Mouse (Mus musculus) left cerebral cortex, postnatal 10 days (tissue): ENCODE results near the gene Ncaph2. TPM values are rescaled to one million over a fixed set of nuclear protein-coding genes. Genes with fewer than 3 reads are reported as not detected.

ENCODE experiments used
- DNase-seq, 2 experiments: peaks; one replicate each; pipeline ENCODE4 v3.0.0; 2021 to 2022; ENCODE audit warnings: low spot score in 2 of 2, mixed read lengths in 1 of 2; ENCODE audit errors: extremely low spot score in 1 of 2
- intact Hi-C: fragments of 180-260 bp; cut with DNase I; formaldehyde crosslinking; loops from one replicate; pipeline ENCODE4 v1.15.1; 2025
- total RNA-seq, 2 experiments: library from RNA; stranded (reverse); gene quantifications; 2 replicates each; pipeline ENCODE4 v1.2.3; 2021

Ncaph2 gene
- total RNA-seq, 2 experiments from 2014 or later: 88.3 to 93.1 TPM

- intact Hi-C loops: no loop called here
- DNase-seq: no peak
Observed at GRCm38 (mm10) chr15:89376040-89376439, 20.5 kb downstream of the Ncaph2 start.

DNA sequence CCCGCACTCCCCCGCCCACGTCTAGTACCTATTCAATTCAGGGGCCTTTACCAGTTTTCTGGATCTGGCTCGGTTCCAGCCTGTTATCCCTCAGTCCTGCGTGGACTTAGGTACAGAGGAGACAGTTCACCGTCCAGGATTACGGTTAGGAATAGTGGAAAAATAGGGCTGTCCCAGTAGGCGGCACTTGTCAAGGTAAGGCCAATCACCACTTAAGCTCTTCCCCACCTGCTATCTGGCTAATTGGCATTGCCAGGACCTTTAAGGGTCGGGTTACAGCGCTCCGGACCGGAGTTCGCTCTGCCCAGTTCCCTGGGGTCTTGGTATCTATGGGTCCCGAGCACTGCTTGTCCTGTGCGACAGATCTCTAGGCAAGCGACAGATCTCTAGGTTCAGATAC is 21.4 kb downstream of the Ncaph2 start, which contains the start of gene Tymp:
Gene Tymp, minus strand, starts transcription at position 83 of the 400 bp plus-strand sequence.
- no peak for DNase-seq
- intact Hi-C loops: no loop called here

DNA sequence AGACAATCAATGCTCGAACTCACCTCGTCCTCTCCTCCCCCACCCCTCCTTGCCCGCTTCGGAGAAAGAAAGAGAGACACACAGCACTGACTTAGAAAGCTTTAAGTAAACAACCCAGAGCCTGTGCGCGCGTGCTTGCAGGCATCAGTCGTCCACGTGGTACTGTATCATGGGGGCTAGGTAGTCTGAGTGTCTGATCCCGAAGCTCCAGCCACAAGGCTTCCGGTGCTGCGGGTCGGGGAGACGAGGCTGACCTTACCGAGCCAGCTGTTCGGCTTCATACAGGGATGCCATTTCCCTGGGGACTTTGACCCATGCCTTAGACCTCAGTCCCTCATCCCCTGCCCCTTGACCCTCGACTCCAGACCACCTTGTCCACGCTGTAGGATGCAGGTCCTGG is 21.8 kb downstream of the Ncaph2 start:
- intact Hi-C loops: no loop called here

DNA sequence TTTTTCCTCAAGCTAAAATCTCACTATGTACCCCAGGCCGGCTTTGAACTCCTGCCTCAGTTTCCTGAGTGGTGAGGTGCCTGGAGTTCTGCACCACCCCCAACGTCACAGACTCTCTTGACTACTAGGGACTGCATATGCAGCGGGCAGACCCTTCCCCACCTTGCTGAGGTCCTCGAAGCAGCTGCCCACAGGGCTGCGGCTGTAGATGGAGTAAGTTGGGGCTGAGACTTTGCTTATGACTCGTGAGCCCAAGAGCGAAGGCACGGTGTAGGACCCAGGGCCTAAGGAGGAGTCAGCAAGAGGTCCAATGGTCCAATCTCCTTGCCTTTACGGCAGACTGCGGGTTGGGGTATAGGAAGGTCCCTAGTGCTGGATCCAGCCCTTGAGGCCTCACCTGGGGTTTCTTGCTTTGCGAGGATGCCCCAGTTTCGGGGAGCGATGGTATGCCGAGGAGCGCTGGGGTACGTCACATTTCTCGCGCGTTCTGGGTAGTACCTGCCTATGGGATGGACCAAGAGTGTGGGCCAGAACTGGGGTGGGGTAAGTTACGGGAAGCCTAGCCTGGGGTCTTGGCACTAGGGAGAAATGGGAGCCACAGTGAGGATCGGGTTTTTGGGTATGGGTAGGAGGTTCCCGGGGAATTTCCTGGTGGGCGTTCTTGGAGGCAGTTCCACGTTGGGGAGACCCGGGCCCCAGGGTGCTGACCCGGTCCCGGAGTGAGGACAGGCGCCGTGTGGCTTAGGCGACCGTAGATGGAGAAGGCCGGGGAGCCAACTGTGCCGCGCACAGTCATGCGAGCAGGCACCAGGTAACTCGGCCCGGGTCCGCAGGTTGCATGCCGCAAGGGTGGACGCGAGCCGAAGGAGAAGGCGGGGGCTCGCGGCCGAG is 22.7 kb downstream of the Ncaph2 start:
- intact Hi-C loops: no loop called here
- DNase-seq: no peak

More for the DNA sequence above, 21.8 kb downstream of the Ncaph2 start:
- no peak for DNase-seq

GRCm38 (mm10) chr15:89378831-89379401 is 23.4 kb downstream of the Ncaph2 start, which contains the start of gene Odf3b:
TSS of gene Odf3b (minus strand) at chr15:89379282.
- no peak for DNase-seq

DNA sequence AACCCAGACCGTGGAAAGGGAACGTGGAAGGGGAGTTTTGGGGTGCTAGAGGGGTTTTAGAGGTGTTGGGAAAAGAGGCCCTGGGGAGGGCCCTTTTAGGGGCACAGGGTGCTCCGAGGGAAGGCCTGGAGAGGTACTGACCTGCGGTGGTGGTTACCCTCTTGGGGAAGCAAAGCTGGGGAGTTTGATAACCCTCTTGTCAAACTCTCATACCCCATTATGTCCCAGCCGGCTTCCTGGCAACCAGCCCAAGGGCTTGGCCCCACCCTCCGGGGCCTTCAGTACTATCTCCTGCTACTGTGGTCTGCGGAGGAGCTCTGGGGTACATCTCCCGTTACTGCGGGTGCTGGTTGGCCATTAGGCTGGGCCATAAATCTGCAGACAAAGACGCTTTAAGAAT is 23.9 kb downstream of the Ncaph2 start:
- intact Hi-C loops: no loop called here
- DNase-seq: peak in 1 of 2 experiments; percentile 50

More at GRCm38 (mm10) chr15:89378831-89379401, 23.4 kb downstream of the Ncaph2 start, which contains the start of gene Odf3b:
- intact Hi-C loops: no loop called here

DNA sequence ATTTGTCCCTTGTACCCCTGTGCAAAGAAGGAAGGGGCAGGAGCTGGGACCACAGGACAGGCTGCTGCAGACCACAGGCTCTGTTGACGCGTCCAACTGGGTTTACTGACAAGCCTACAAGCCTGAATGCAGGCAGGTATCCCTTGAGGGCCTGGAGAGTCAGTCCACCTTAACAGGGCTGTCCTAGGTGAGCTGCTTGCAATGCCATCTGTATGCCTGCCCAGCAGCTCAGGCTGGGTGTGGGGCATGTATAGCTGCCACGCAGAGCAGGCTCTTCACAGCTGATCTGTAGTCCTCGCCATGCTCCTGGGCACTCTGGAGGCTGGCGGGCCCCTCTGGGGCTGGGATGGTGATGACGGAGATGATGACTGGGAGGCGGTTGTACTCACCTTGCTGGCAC is 29.1 kb downstream of the Ncaph2 start, which contains the start of gene Klhdc7b:
Gene Klhdc7b, plus strand, starts transcription at position 301 of the 400 bp plus-strand sequence.
- no peak for DNase-seq
- intact Hi-C loops: no loop called here

DNA sequence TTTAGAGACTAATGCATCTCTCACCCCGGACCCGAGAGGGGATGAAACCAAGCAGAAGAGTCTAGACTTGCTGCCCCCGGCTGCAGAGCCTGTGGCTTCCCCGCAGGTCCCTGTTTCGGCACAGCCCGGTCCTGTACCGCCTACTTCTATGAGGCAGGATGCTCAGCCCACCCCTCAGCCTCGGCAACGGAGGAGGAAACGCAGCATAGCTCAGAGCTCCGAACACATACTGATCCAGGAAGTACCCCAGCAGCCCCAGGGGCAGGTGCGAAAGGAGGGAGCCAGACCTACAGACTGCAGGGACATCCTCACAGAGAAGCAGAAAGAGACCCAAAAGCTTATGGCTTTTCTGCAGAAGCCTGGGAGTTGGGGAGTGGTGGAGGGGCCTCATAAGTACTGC is 31.6 kb downstream of the Ncaph2 start:
- no peak for DNase-seq
- intact Hi-C loops: no loop called here

GRCm38 (mm10) chr15:89390081-89390480 is 34.6 kb downstream of the Ncaph2 start:
- DNase-seq: no peak
- intact Hi-C loops: no loop called here

DNA sequence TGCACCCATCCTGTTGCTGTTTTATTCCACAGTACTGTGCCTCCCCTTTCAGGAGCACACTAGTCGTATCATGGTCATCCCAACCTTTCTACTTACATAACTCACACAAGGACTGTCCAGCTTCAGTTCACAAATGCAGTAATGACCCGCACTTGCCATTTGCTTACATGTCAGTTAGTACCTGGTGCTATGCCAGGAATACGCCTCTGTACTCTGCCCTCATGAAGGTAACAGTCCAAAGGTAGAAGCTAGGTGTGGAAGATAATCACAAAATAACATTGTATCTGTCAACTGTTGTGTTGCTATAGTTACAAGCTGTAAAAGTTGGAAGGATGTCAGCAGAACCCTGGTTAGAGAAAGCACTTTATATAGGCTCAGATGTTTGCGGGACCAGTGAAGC is 41.4 kb downstream of the Ncaph2 start:
- no peak for DNase-seq
- intact Hi-C loops: no loop called here

- DNase-seq: no peak
- intact Hi-C loops: no loop called here
Observed at GRCm38 (mm10) chr15:89398146-89398545, 42.6 kb downstream of the Ncaph2 start.

- DNase-seq: no peak
- intact Hi-C loops: no loop called here
Observed at GRCm38 (mm10) chr15:89399716-89400115, 44.2 kb downstream of the Ncaph2 start.

- intact Hi-C loops: no loop called here
- no peak for DNase-seq
Observed at GRCm38 (mm10) chr15:89402471-89402870, 47.0 kb downstream of the Ncaph2 start.

- intact Hi-C loops: no loop called here
- DNase-seq: no peak
Observed at GRCm38 (mm10) chr15:89404831-89405623, 49.5 kb downstream of the Ncaph2 start.

GRCm38 (mm10) chr15:89406691-89407090 is 51.2 kb downstream of the Ncaph2 start:
- DNase-seq: no peak
- intact Hi-C loops: no loop called here

DNA sequence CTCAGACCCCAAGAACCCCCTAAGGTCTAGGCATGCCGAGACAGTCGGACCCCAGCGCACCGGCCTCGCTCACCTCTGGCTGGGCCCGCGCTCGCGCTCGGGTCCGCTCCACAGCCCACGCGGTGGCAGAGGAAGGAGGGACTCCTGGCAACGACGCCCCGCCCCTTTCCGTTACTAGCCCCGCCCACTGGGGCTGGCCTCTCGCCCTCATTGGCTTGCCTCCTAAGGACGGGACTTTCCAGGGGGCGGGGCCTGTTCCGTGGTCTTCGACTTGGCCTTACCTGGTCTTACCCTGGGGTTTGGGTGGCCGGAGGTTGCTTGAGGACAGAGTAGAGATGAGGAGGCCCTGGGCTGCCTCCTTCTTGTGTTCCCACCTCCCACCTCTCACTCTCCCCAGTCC is 54.6 kb downstream of the Ncaph2 start, which contains the start of gene Syce3:
Gene Syce3, minus strand, starts transcription at position 386 of the 400 bp plus-strand sequence.
- DNase-seq: peak in 1 of 2 experiments; percentile 45
- intact Hi-C loops: no loop called here

GRCm38 (mm10) chr15:89415282-89415681 is 59.8 kb downstream of the Ncaph2 start:
- intact Hi-C loops: no loop called here
- no peak for DNase-seq

- intact Hi-C loops: no loop called here
- no peak for DNase-seq
Observed at GRCm38 (mm10) chr15:89421938-89422337, 66.4 kb downstream of the Ncaph2 start.
